Mouse (Mus musculus) ES-Bruce4 (cell line): ENCODE results near the gene Zfp710.
A peak's percentile ranks its signal among the peaks of the same experiment; 100 is the strongest.

Source experiments
- CTCF ChIP-seq: IDR thresholded peaks from one replicate; pipeline ENCODE4 v1.8.1; 2011; ENCODE audit warnings: low read depth, low read length
- EP300 ChIP-seq: IDR thresholded peaks from 2 replicates; pipeline ENCODE4 v1.6.1; 2011; ENCODE audit warnings: low read depth, low read length; ENCODE audit not compliant: insufficient read depth
- POLR2A ChIP-seq: IDR thresholded peaks from one replicate; pipeline ENCODE4 v1.8.1; 2011; ENCODE audit warnings: low read length; ENCODE audit not compliant: insufficient read depth

DNA sequence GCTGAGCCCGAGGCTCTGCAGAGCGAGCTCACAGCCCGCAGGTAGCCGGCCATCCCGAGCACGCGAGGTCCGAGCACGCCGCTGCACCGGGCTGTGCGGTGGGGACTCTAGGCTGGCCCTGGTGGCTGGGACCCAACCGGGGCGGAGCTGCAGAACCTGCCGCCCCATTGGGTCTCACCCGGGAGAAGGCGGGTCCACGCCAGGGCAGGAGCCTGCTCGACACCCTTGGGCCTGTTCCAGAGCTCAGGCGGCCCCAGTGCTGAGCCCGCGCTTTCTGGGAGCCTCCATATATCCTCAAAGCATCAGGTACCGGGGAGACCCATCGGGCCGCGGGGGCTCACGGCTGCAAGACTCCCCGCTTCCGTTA is 90.6 kb downstream of the Zfp710 start, which contains the start of gene Idh2:
- TF ChIP-seq POLR2A (peak; percentile 73), CTCF (no peak), EP300 (no peak)
